Mouse (Mus musculus) lung, adult 18-20 months (tissue): ENCODE measurements around the gene Hacd4.
A peak's percentile ranks its signal among the peaks of the same experiment; 100 is the strongest.

Experiments
- DNase-seq, 2 experiments: peaks; one replicate each; pipeline ENCODE4 v3.0.0; 2022; ENCODE audit warnings: mixed read lengths in 2 of 2

The Hacd4 gene

GRCm38 (mm10) chr4:88438326-88438989, at the start of gene Hacd4:
Gene Hacd4 (minus strand): TSS chr4:88438928.
- peak; percentile 76 to 78 for DNase-seq

- no peak for DNase-seq
Observed at GRCm38 (mm10) chr4:88488107-88488506, 49.4 kb upstream of the Hacd4 start.

- no peak for DNase-seq
Observed at GRCm38 (mm10) chr4:88480130-88480529, 41.4 kb upstream of the Hacd4 start.

- no peak for DNase-seq
Observed at GRCm38 (mm10) chr4:88478809-88479186, 40.1 kb upstream of the Hacd4 start.

- no peak for DNase-seq
Observed at GRCm38 (mm10) chr4:88478177-88478808, 39.6 kb upstream of the Hacd4 start.

- DNase-seq = no peak
Observed at GRCm38 (mm10) chr4:88476511-88477210, 37.9 kb upstream of the Hacd4 start.

- DNase-seq = no peak
Observed at GRCm38 (mm10) chr4:88476084-88476483, 37.4 kb upstream of the Hacd4 start.

GRCm38 (mm10) chr4:88471528-88471927, 32.8 kb upstream of the Hacd4 start:
- no peak for DNase-seq

- no peak for DNase-seq
Observed at GRCm38 (mm10) chr4:88464574-88464973, 25.8 kb upstream of the Hacd4 start.

GRCm38 (mm10) chr4:88462981-88463646, 24.4 kb upstream of the Hacd4 start:
- DNase-seq = no peak

- no peak for DNase-seq
Observed at GRCm38 (mm10) chr4:88462501-88462900, 23.8 kb upstream of the Hacd4 start.

GRCm38 (mm10) chr4:88461315-88461714, 22.6 kb upstream of the Hacd4 start:
- no peak for DNase-seq

- no peak for DNase-seq
Observed at GRCm38 (mm10) chr4:88458673-88459072, 19.9 kb upstream of the Hacd4 start.

- DNase-seq = no peak
Observed at GRCm38 (mm10) chr4:88458093-88458492, 19.4 kb upstream of the Hacd4 start.

- no peak for DNase-seq
Observed at GRCm38 (mm10) chr4:88450087-88450765, 11.5 kb upstream of the Hacd4 start.

GRCm38 (mm10) chr4:88448976-88449375, 10.2 kb upstream of the Hacd4 start:
- no peak for DNase-seq

GRCm38 (mm10) chr4:88440814-88441213, 2.1 kb upstream of the Hacd4 start:
- no peak for DNase-seq

GRCm38 (mm10) chr4:88439669-88440123, 968 bp upstream of the Hacd4 start:
- peak in 1 of 2 experiments; percentile 8 for DNase-seq

GRCm38 (mm10) chr4:88438990-88439329, 232 bp upstream of the Hacd4 start:
- no peak for DNase-seq

GRCm38 (mm10) chr4:88437917-88438316, 811 bp downstream of the Hacd4 start:
- DNase-seq = no peak

GRCm38 (mm10) chr4:88437166-88437565, 1.6 kb downstream of the Hacd4 start:
- DNase-seq = no peak

GRCm38 (mm10) chr4:88436593-88437165, 2.0 kb downstream of the Hacd4 start:
- DNase-seq = no peak
